Mouse (Mus musculus) forebrain, embryonic 11.5 days (tissue): ENCODE data around the gene Acat3. TPM values are rescaled to one million over a fixed set of nuclear protein-coding genes. Genes with fewer than 3 reads are reported as not detected.
"Not testable (repeated sequence)": the region's sequence is repeated elsewhere in the genome, so short reads cannot be mapped to it uniquely, and the experiment has no call there.

Experiments
- ATAC-seq: fragments of 200-750 bp; cut with Nextera tagmentation; replicated peaks from 2 replicates; pipeline ENCODE4 v1.8.0; 2017; ENCODE audit warnings: moderate TSS enrichment; ENCODE audit not compliant: low FRiP score
- DNase-seq: peaks from one replicate; pipeline ENCODE4 v3.0.0-alpha.2; 2017; ENCODE audit warnings: low spot score
- H3K27ac ChIP-seq: fragments of 300-500 bp; sonication (generic); 2 replicates; pipeline ENCODE4 v1.5.1; 2014; ENCODE audit warnings: low read depth, low read length
- H3K27me3 ChIP-seq: fragments of 300-500 bp; sonication (generic); 2 replicates; pipeline ENCODE4 v1.6.1; 2014; ENCODE audit warnings: mild to moderate bottlenecking, low read length, mixed read lengths; ENCODE audit not compliant: control insufficient read depth, insufficient read depth
- H3K36me3 ChIP-seq: fragments of 300-500 bp; sonication (generic); 2 replicates; pipeline ENCODE4 v1.6.1; 2014; ENCODE audit warnings: mild to moderate bottlenecking, low read length, moderate library complexity, mixed read lengths; ENCODE audit not compliant: control insufficient read depth, insufficient read depth
- H3K4me1 ChIP-seq: fragments of 300-500 bp; sonication (generic); replicated peaks from 2 replicates; pipeline ENCODE4 v1.6.1; 2014; ENCODE audit warnings: low read length, mixed read lengths; ENCODE audit not compliant: control insufficient read depth, insufficient read depth
- H3K4me2 ChIP-seq: fragments of 300-500 bp; sonication (generic); 2 replicates; pipeline ENCODE4 v1.6.1; 2014; ENCODE audit warnings: low read depth, mild to moderate bottlenecking, low read length, moderate library complexity, mixed read lengths; ENCODE audit not compliant: severe bottlenecking
- H3K4me3 ChIP-seq: fragments of 300-500 bp; sonication (generic); 2 replicates; pipeline ENCODE4 v1.5.1; 2014; ENCODE audit warnings: low read depth, low read length
- H3K9ac ChIP-seq: fragments of 300-500 bp; sonication (generic); 2 replicates; pipeline ENCODE4 v1.6.1; 2014; ENCODE audit warnings: low read length
- H3K9me3 ChIP-seq: fragments of 300-500 bp; sonication (generic); 2 replicates; pipeline ENCODE4 v1.6.1; 2016; ENCODE audit warnings: low read length, mixed read lengths; ENCODE audit not compliant: control insufficient read depth
- WGBS: fragments of 180-500 bp; shearing (Covaris S2); extraction: QIAGEN DNeasy Blood & Tissue Kit; methylation state at CpG from one replicate; pipeline ENCODE4 v1.1.7; 2014; 5-methylcytosine and 5-hydroxymethylcytosine counted together
- polyA plus RNA-seq: library from polyadenylated mRNA; unstranded; fragments of >200 nt; fragmentation: Nextera tagmentation; extraction: Ambion mirVana; gene quantifications from 2 replicates; pipeline ENCODE4 v1.2.1, GENCODE M21; 2014

The Acat3 gene
- polyA plus RNA-seq, 1 experiment from 2014 or later: 1.3 TPM

DNA sequence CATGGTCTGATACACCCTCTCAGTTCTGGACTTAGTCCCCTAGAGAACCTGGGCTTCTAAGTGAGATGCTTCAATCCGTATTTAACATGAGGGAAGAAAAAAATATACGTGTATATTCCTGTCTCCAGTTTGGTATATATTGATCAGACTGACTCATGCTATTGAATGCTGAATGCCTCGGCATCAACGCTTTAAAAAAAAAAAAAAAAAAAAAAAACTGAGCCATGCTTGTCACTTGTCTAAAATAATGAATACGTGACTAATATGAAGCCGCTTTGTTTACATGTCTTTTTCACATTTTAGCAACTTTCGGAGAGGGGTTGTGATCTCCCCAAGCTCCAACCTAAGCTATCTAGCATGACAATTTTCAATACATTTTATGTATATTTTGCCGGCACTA is 30.0 kb downstream of the Acat3 start:
- DNase-seq (no peak), ATAC-seq (no peak)
- Histone ChIP-seq H3K27me3 (no peaks in the 10 kb centered on the region), H3K4me3 (no peak overlapping the region), H3K36me3 (peaks cover 9% of the 10 kb centered on the region; the same call in 1 of the 2 replicates), H3K9me3 (no peaks in the 10 kb centered on the region), H3K4me2 (no peak overlapping the region), H3K4me1 (no peaks in the 10 kb centered on the region; the same call in 1 of the 2 replicates), H3K9ac (no peak overlapping the region), H3K27ac (no peak overlapping the region)
- 92% methylated on average over 8 of the region's 8 CpGs for WGBS

DNA sequence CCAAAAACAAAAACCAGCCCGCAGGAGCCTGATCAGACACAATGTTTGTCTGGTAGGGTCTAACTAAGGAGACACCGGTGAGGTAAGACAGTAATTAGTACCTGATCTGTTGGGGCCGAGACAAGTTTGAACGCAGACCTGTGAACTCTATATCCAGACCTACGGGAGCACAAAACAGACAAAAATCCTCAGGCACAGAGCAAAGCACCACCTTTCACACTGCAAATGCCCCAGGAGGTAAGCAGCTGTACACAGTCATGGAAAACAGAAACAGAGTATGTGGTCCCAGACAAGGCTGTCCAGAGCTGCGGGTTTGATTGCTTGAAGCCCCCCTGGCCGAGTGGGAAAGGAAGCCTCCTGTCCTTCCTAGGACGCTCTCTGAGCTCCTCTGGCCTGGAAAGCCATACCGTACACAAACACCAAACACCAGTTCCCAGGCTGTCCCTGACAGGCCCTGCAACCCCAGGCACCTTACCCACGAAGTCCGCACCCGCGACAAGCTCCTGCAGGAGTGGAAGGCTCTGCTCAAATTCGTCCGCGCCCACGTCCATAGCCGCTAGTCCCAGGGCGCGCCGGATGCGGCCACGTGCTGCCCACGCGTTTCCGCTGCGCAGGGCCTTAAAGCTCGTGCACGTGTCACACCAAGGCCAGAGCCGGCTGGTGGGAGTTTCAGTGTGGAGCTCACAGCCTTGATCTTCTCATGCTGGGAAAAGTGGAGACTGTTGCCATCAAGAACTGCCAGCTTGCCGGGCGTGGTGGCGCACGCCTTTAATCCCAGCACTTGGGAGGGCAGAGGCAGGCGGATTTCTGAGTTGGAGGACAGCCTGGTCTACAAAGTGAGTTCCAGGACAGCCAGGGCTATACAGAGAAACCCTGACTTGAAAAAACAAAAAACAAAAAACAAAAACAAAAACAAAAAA is 30.8 kb downstream of the Acat3 start, which contains the start of gene Pnldc1:
Gene Pnldc1 (minus strand): TSS at position 870 of the 920 bp plus-strand sequence.
- Histone ChIP-seq H3K9ac (no peak within 1 kb of the TSS), H3K27ac (no peak within 1 kb of the TSS), H3K4me3 (no peak within 1 kb of the TSS), H3K4me2 (no peak within 1 kb of the TSS), H3K9me3 (no peaks in the 10 kb centered on the region), H3K36me3 (peaks cover 9% of the 10 kb centered on the region; the same call in 1 of the 2 replicates), H3K4me1 (no peaks in the 10 kb centered on the region), H3K27me3 (no peaks in the 10 kb centered on the region)
- ATAC-seq: no peak
- DNase-seq: no peak
- 83% methylated on average over 35 of the region's 35 CpGs for WGBS

DNA sequence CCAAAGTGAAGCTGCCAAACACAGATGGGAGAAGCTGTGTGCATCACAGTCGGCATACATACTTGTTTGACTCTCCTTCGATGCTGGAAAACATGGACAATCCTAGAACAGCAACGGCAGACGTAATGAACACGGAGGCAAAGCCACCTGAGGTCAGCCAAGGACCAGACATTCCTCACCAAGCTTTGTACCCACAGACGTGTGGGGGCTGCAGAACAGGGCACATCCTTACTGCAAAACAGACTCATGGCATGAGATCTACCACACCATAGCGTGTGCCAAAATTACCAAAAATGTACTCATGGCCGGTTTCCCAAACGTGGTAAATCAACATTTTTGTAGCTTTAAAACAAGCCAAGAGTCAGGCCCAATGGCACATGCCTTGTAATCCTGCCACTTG is 34.0 kb downstream of the Acat3 start:
- H3K27me3 ChIP-seq: no peaks in the 10 kb centered on the region
- no peak overlapping the region for H3K9ac ChIP-seq
- WGBS: 93% methylated on average over 9 of the region's 9 CpGs
- ATAC-seq (no peak), DNase-seq (peak; percentile 38)
- no peak overlapping the region for H3K4me2 ChIP-seq
- H3K9me3 ChIP-seq: no peaks in the 10 kb centered on the region
- H3K36me3 ChIP-seq: no peaks in the 10 kb centered on the region
- H3K4me3 ChIP-seq: no peak overlapping the region
- H3K4me1 ChIP-seq: peaks cover 3% of the 10 kb centered on the region; the same call in 1 of the 2 replicates
- H3K27ac ChIP-seq: no peak overlapping the region

DNA sequence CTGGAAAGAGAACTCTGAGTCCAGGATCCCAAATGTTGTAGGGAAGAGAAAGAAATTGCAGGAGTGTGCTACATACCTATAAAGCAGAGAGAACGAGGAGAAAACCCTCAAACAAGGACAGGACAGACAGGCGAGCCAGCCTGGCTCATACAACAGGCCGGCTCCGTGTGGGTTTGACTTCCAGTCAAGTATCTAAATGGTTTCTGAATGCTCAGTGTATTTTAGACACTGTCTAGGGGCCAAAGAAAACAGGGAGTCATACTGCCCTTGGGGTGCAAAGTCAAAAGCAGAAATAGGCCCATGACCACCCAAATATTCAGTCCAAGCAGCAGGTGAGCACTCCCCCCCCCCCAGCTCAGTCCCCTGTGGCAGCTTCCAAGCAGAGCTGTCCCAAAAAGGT is 34.6 kb downstream of the Acat3 start:
- H3K27me3 ChIP-seq: no peaks in the 10 kb centered on the region
- H3K9me3 ChIP-seq: no peaks in the 10 kb centered on the region
- H3K36me3 ChIP-seq: no peaks in the 10 kb centered on the region; the same call in 1 of the 2 replicates
- peaks cover 3% of the 10 kb centered on the region; the same call in 1 of the 2 replicates for H3K4me1 ChIP-seq
- no peak overlapping the region for H3K4me2 ChIP-seq
- no peak overlapping the region for H3K27ac ChIP-seq
- WGBS: 93% methylated on average over 4 of the region's 4 CpGs
- DNase-seq: no peak
- H3K9ac ChIP-seq: no peak overlapping the region
- ATAC-seq: no peak
- no peak overlapping the region for H3K4me3 ChIP-seq

DNA sequence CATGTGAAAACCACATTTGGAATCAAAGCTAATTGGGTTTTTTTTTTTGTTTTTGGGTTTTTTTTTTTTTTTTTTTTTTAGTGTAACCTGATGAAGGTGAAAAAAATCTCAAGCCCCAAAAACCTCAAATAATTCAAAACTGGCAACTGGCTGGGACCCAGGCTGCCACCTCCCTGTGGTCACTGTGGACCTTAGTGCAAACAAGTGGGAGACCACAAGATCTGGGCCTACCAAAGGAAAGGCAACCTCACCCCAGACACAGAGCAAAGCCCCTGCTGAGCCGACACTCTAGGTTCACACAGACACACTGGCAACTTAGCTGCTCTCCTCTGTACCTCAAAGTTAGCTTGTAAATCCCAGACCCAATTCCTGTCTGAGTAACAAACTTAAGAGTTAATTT is 36.1 kb downstream of the Acat3 start:
- H3K4me2 ChIP-seq: no peak overlapping the region

DNA sequence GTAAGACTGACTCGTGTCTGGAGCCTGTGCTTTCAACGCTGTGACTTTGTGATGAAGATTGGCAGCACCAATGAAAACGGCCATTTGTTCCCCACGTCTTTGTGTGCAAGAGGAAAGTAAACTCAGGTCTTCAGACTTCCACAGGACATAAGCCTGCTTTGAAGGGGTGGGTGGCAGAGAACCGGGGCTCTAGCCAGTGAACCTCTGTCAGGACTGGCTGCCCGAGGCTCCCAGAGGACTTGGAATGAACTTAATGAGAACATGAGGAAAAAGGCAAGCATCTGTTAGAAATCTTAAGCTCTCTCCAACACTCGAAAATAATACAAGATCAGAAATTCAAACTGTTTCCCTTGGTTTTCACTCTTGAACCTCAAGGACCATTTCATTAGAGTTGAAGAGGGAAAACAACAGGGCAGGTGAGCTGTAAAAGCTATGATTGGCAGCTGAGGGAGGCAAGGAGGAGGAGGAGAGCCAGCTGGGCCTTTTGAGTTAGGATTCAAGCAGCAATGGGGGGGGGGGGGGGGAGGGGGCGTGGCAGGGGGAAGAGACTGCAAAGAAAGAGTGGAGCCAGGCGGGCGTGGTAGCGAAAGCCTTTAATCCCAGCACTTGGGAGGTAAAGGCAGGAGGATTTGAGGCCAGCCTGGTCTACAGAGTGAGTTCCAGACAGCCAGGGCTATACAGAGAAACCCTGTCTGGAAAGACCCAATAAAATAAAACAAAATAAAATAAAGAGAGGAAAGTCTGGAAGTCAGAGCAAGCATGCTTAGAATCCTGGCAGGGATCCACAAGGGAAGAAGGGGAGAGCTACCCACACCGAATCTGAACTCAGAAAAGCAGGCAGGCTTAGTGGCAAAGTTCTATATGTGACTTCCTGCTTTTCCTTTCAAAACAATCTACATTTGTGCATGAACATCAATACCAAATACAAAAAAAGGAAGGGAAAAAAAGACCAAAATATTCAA is 36.7 kb downstream of the Acat3 start:
- H3K9ac ChIP-seq: no peak overlapping the region
- H3K36me3 ChIP-seq: no peaks in the 10 kb centered on the region; the same call in 1 of the 2 replicates
- no peaks in the 10 kb centered on the region for H3K27me3 ChIP-seq
- no peak overlapping the region for H3K4me2 ChIP-seq
- ATAC-seq: peak; percentile 81
- WGBS: 20% methylated on average over 11 of the region's 12 CpGs
- peak; percentile 75 for DNase-seq
- H3K4me3 ChIP-seq: no peak overlapping the region
- no peaks in the 10 kb centered on the region for H3K9me3 ChIP-seq
- peak overlapping the region; percentile 41; the same call in 1 of the 2 replicates for H3K27ac ChIP-seq
- peaks cover 3% of the 10 kb centered on the region; the same call in 1 of the 2 replicates for H3K4me1 ChIP-seq

More for the DNA sequence above, 36.1 kb downstream of the Acat3 start:
- DNase-seq (no peak), ATAC-seq (no peak)
- 67% methylated on average over 1 of the region's 1 CpGs for WGBS
- H3K9ac ChIP-seq: no peak overlapping the region
- H3K4me1 ChIP-seq: peaks cover 3% of the 10 kb centered on the region; the same call in 1 of the 2 replicates
- no peaks in the 10 kb centered on the region for H3K27me3 ChIP-seq
- H3K36me3 ChIP-seq: no peaks in the 10 kb centered on the region; the same call in 1 of the 2 replicates
- H3K4me3 ChIP-seq: no peak overlapping the region
- H3K9me3 ChIP-seq: no peaks in the 10 kb centered on the region
- H3K27ac ChIP-seq: no peak overlapping the region

DNA sequence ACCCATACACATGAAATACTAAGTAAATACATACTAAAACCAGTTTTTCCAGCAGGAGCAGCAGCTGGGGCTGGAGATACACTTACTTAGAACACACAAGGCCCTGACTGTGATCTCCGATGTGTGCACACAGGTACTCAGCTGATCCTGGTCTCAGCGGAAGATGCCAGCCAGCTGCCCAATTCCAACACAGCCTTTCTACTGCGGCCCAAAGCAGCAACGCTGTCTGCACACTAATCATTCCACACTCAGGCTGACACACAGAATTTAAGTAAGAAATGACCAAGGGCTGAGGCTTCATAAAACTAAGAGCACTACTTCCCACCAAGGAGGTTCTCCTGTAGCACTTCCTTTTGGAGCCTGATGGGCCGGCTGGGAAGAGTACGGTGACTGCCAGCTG is 38.1 kb downstream of the Acat3 start:
- 96% methylated on average over 6 of the region's 6 CpGs for WGBS
- no peak overlapping the region for H3K9ac ChIP-seq
- H3K4me3 ChIP-seq: no peak overlapping the region
- H3K27me3 ChIP-seq: no peaks in the 10 kb centered on the region
- H3K36me3 ChIP-seq: no peaks in the 10 kb centered on the region; the same call in 1 of the 2 replicates
- DNase-seq: no peak
- no peak overlapping the region for H3K27ac ChIP-seq
- no peak for ATAC-seq
- H3K4me2 ChIP-seq: no peak overlapping the region
- no peaks in the 10 kb centered on the region for H3K9me3 ChIP-seq
- H3K4me1 ChIP-seq: peaks cover 3% of the 10 kb centered on the region; the same call in 1 of the 2 replicates

DNA sequence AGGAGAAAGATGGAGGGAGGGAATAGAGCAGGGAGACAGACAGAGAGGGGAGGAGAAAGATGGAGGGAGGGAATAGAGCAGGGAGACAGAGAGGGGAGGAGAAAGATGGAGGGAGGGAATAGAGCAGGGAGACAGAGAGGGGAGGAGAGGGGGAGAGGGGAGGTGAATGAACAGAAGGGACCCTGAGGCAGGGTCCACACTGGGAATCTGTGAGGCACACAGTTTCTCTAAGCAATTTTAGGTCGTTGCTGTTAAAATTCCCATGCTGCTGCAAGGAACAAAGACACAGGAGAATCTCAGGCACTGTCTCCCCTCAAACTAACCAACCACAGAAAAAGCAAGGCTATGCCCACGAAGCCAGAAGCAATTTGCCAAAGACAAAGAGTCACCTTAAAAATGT is 41.8 kb downstream of the Acat3 start:
- H3K4me3 ChIP-seq, H3K4me1 ChIP-seq, ATAC-seq, H3K9ac ChIP-seq, H3K4me2 ChIP-seq, DNase-seq, H3K27me3 ChIP-seq, H3K27ac ChIP-seq, H3K36me3 ChIP-seq, H3K9me3 ChIP-seq: not testable (repeated sequence)
- WGBS: 46% methylated on average over 2 of the region's 2 CpGs
